Mouse (Mus musculus) cerebellum, postnatal 14 days (tissue): Measurements from ENCODE around the gene Grik4.
A peak's percentile ranks its signal among the peaks of the same experiment; 100 is the strongest.
"Not testable (repeated sequence)": the region's sequence is repeated elsewhere in the genome, so short reads cannot be mapped to it uniquely, and the experiment has no call there.

ENCODE experiments used
- DNase-seq, 2 experiments: peaks; one replicate each; pipeline ENCODE4 v3.0.0; 2021; ENCODE audit warnings: mixed read lengths in 2 of 2

Grik4 gene

DNA sequence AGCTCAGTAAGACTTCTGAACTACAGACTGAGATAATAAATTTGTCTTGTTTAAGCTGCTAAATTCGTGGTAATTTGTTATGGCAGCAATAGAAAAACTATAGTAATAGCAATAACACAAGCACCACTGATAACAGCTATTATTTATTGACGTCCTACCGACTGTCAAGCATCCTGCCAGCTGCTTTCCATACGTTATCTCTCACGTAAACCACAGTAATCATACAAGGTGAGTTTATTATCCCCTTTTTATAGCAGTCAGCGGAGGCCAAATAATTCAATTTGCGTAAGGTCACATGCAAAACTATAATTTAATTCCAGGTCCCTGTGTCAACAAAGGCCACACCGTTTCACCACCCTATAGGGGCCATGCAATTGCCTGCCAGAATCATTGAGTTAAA, 147.0 kb downstream of the Grik4 start:
- no peak for DNase-seq

GRCm38 (mm10) chr9:42795881-42796280, 148.4 kb downstream of the Grik4 start:
- no peak for DNase-seq

- no peak for DNase-seq
Measured at GRCm38 (mm10) chr9:42794006-42794405, 150.3 kb downstream of the Grik4 start.

GRCm38 (mm10) chr9:42793581-42793980, 150.7 kb downstream of the Grik4 start:
- no peak for DNase-seq

DNA sequence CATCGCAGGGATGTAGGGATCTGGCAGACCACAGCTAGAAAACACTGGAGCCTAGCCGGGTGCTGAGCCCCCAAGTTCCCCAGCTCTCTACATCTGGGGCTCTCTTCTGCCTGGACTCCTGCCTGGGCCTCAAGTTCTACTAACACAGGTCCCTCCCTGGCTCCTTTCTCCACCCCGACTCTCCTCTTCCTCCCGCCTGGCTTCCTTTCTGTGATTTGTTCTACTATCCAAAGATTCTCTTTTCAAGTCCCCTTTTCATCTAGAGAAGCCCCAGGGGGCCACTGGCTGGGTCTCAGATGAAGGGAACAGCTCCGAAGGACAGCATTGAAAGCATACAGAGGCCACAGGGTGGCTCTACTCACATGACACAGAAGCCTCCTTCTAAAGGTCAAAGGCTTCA, 151.9 kb downstream of the Grik4 start:
- DNase-seq: no peak

DNA sequence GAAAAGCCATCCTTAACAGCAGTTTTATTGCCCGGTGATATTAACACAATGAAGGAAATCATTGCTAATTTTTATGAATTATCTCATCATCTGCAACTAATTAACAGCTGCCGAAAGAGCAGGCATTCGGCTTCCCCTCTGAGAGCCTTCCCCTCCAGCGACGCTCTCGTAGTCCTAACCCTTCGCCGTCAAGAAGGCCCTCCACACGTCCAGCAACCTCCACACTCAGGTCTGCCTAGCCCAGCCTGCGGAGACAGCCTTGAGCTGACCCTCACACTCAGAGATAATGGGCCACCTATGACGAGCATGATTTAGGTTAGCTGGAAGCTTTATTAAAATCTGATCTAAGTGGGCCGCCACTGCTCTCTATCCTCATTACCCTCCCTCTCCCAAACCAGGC, 152.5 kb downstream of the Grik4 start:
- DNase-seq: no peak

DNA sequence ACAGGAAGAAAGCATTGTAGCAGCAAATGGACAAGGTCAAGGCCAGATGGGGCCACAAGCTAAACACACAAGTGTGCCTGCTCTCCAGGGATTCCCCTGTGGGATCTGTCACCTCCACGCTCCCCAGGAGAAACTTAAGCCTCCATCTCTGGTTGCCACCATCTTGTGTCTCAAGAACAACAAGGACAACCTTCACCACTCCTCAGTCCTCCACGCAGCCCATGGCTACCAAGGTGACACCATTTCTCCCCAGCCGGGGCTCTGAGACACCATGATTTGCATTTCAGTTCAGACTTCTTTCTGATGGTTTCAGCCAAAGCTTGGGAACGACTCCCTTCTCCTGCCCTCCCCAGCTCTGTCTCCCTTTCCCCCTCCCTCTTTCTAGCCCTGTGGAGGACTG, 152.9 kb downstream of the Grik4 start:
- no peak for DNase-seq

DNA sequence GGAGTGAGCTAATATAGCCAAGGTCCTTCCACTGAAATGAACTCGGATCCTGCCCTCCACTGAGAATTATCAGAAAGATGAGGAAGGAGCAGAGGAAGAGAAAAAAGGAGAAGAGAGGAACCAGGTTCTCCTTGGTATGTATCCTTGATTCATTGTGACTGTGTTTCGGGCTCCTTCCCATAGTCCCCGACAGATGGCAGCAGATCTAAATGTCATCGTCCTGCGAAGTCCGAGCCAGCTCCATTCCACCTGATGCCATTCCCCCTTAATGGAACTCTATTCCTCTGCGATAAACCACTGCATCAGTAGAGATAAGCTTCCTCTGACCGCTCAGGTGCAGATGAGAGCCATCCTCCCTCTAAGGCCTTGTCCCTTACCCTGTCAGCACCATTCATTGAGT, 155.8 kb downstream of the Grik4 start:
- DNase-seq: peak; percentile 81 to 82

GRCm38 (mm10) chr9:42786882-42787281, 157.4 kb downstream of the Grik4 start:
- peak; percentile 33 to 48 for DNase-seq

GRCm38 (mm10) chr9:42786286-42786685, 158.0 kb downstream of the Grik4 start:
- DNase-seq: no peak

GRCm38 (mm10) chr9:42785173-42785830, 159.0 kb downstream of the Grik4 start:
- DNase-seq: no peak

GRCm38 (mm10) chr9:42783248-42783903, 160.9 kb downstream of the Grik4 start:
- DNase-seq: no peak

GRCm38 (mm10) chr9:42778471-42779263, 165.6 kb downstream of the Grik4 start:
- not testable (repeated sequence) for DNase-seq

DNA sequence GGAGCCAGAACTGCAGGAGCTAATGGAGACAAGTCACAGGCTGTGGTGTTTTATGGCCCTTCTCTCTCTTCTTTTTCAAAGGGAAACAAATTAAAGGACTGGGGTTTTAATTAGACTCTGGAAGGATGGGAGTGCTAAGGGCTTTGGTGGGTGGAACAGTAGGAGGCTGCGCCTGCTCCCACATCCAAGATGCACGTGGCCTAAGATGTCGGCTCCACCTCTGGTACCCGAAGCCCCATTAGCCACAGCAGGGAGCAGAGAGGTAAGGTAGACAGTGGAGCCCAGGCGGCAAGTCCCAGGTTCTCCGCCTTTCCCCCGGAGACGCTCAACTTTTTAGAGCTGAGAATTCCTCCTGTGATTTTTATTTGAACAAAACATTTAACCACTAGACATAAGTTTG, 166.4 kb downstream of the Grik4 start:
- no peak for DNase-seq

DNA sequence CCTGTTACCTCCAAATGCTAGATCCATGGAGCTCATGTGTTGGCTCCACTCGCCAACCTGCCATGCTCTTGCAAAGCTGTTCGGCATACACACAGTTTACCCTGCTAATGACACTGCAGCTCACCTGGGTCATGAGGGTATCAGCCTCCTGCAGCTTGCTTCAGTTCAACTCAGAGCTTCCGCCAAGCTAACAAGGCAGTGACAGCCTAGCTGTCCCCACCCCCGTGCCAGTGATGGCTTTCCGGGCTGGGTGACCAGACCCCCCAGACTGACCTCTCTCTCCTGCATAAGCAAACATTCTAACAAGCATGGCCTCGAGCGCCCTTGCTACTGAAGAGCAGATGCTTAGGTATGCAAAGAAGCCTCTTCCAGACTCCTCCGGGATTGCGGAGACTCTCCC, 167.5 kb downstream of the Grik4 start:
- no peak for DNase-seq

DNA sequence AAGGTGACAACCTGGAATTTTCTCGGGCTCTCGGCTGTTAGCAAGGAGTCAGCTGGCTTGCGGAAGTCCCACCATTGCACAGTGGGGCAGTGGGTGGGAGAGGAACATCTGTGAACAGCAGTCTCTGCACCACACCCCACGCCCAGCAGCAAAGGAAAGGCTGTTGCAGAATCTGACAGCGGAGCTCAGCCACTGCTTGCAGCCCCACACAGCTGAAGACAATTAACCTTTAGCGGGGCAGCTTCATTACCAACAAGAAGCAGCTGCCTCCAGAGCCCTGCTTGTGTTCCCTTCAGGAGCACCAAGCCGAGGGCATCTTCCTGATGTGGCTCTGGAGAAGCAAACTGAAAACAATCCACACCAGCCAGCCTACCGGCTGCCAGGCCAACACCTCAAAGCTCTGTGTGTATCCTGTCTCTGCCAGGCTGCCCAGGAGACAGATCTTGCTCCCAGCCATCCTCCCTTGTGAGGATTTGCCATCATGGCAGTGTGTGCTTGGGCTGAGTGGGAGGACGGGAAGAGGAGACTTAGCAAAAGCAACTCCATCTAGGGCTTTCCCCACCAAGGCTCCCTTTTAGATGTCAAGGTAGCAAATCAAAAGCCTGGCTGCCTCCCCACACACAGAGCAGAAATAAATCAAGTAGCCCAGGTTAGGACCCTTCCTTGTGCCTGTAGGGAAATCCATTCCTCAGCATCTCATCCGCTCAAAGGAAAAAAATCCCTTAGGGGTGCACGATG, 179.3 kb downstream of the Grik4 start:
- DNase-seq: no peak

- peak in 1 of 2 experiments; percentile 30 for DNase-seq
Measured at GRCm38 (mm10) chr9:42758682-42759205, 185.5 kb downstream of the Grik4 start.

- no peak for DNase-seq
Measured at GRCm38 (mm10) chr9:42757012-42757640, 187.2 kb downstream of the Grik4 start.

GRCm38 (mm10) chr9:42754699-42755098, 189.6 kb downstream of the Grik4 start:
- DNase-seq: no peak

GRCm38 (mm10) chr9:42751160-42751559, 193.1 kb downstream of the Grik4 start:
- DNase-seq: no peak

DNA sequence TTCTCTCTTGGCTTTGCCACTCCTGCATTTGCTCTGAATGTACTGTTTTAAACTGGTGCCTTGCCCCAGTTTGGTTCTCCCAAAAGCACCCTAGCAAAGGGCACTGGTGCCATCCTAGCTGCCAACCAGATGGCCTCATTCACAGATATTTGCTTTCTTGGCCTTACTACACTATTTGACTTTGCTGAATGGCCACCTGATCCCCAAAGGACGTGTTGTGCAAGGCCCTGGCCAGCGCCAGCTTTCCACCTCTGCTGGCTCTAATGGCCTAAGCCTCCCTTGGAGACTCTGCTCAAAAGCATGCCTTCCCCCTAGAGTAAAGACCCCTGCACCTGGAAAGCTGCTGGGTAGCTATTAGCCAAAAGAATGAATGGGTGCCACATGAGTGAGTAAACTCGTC, 194.1 kb downstream of the Grik4 start:
- DNase-seq: peak; percentile 27 to 40

GRCm38 (mm10) chr9:42745982-42746381, 198.3 kb downstream of the Grik4 start:
- DNase-seq: no peak
